Mouse (Mus musculus): Measurements from ENCODE around the gene Lman2l. TPM values are rescaled to one million over a fixed set of nuclear protein-coding genes. Genes with fewer than 3 reads are reported as not detected.

Gene Lman2l
- total and polyA plus RNA-seq, 3 experiments, result 8.5 to 19.1 (median 8.8) TPM

DNA sequence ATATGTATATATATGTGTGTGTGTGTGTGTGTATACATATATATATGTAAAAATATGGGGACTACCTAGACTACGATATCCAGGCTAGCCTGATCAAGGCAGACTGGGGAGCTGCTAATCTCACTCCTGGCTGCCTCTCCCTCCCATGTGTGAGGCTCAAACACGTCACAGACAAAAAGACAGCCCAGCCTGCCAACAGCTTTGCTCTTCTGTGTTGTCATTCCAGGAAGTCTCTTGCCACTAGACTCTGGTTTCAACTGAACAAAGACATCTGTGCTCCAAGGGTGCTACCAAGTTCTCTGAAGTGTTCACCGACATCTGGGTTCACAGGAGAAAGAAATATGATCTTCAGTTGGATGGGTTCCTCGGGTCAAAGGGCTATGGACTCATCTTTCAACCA, 10.0 kb downstream of the Lman2l start:
- DNase-seq (ENCODE audit: extremely low read depth), result no peak
- Histone ChIP-seq H3K79me2 (replicated peaks; ENCODE audit: control insufficient read depth, extremely low read depth, insufficient read depth, poor library complexity, severe bottlenecking) (no peaks in the 10 kb centered on the region), H3K27me3 (replicated peaks) (no peaks in the 10 kb centered on the region), H3K4me2 (ENCODE audit: insufficient read depth, low read depth, poor library complexity, severe bottlenecking) (no peak overlapping the region), H3K4me3 (replicated peaks in 1 of 3; ENCODE audit: low read depth in 2 of 3, low read length in 2 of 3, poor library complexity in 1 of 3) (no peak overlapping the region), H3K9me3 (replicated peaks; ENCODE audit: low read length) (no peaks in the 10 kb centered on the region), H3K36me3 (replicated peaks in 1 of 2; ENCODE audit: control insufficient read depth in 1 of 2, insufficient read depth in 1 of 2, low read length in 1 of 2) (peaks cover 63 to 95% of the 10 kb centered on the region in 2 experiments), H3K4me1 (ENCODE audit: control insufficient read depth in 1 of 2, insufficient read depth in 2 of 2) (no peaks in the 10 kb centered on the region), H3K9ac (ENCODE audit: insufficient read depth, low read depth) (no peak overlapping the region), H3K27ac (ENCODE audit: insufficient read depth, low read depth) (no peak overlapping the region)
- no peak for TF ChIP-seq MXI1 (IDR thresholded peaks at IDR 0.05; ENCODE audit: low read depth, low read length)
- no peak for TF ChIP-seq E2F4 (IDR thresholded peaks at IDR 0.05; ENCODE audit: insufficient replicate concordance, low read depth, low read length)
- dilution Hi-C loops (cut with MboI; ENCODE audit: extremely low pct_ligation_motif_present, extremely low pct_unique_long_range_greater_than_20kb, low sequenced_read_pairs), result no loop called here
- in situ Hi-C loops (cut with MboI; ENCODE audit: low pct_ligation_motif_present, low pct_unique_long_range_greater_than_20kb, low sequenced_read_pairs), result no loop called here

DNA sequence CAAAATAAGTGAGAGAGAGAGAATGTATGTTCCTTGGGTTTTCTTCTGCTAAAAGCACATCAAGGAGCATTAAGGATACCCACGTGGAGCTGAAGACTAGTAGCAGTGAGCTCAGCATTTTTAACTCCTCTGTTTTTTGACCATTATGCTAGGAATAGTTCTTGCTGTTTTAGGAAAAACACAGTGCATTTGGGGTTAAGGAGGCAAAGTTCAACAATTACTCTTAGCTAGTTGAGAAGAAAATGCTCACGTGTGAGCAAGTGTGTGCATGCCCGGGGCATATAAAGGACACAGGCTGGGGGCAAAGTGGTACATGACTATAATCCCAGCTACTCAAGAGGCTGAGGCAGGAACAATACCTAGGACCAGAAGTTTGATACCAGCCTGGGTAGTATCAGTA, 11.5 kb downstream of the Lman2l start:
- H3K27me3 ChIP-seq (replicated peaks), result no peaks in the 10 kb centered on the region
- in situ Hi-C loops (cut with MboI; ENCODE audit: low pct_ligation_motif_present, low pct_unique_long_range_greater_than_20kb, low sequenced_read_pairs), result no loop called here
- dilution Hi-C loops (cut with MboI; ENCODE audit: extremely low pct_ligation_motif_present, extremely low pct_unique_long_range_greater_than_20kb, low sequenced_read_pairs), result no loop called here

DNA sequence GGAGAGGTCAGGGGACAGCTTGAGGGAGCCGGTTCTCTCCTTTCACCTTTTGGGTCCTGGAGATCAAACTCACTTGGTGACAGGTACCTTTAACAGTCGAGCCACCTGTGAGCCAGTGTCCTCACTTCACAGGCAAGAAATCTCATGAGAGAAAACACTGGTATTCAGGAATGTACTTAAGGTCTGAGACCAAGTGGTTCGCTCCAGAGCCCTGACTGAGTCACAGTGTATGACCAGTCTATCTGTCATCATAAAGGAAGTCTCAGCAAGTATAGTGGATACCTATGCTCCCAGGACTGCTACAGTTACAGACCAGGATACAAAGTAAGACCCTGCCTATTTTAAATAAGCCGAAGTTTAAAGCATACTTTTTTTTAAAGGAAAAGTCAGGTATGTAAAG, 12.1 kb downstream of the Lman2l start:
- Histone ChIP-seq H3K9me3 (replicated peaks; ENCODE audit: low read length) (no peaks in the 10 kb centered on the region), H3K4me1 (ENCODE audit: control insufficient read depth in 1 of 2, insufficient read depth in 2 of 2) (no peaks in the 10 kb centered on the region), H3K9ac (ENCODE audit: insufficient read depth, low read depth) (no peak overlapping the region), H3K27me3 (replicated peaks) (no peaks in the 10 kb centered on the region), H3K4me2 (ENCODE audit: insufficient read depth, low read depth, poor library complexity, severe bottlenecking) (no peak overlapping the region), H3K4me3 (replicated peaks in 1 of 3; ENCODE audit: low read depth in 2 of 3, low read length in 2 of 3, poor library complexity in 1 of 3) (no peak overlapping the region), H3K79me2 (replicated peaks; ENCODE audit: control insufficient read depth, extremely low read depth, insufficient read depth, poor library complexity, severe bottlenecking) (no peaks in the 10 kb centered on the region), H3K27ac (ENCODE audit: insufficient read depth, low read depth) (no peak overlapping the region), H3K36me3 (replicated peaks in 1 of 2; ENCODE audit: control insufficient read depth in 1 of 2, insufficient read depth in 1 of 2, low read length in 1 of 2) (peaks cover 64 to 96% of the 10 kb centered on the region in 2 experiments)
- in situ Hi-C loops (cut with MboI; ENCODE audit: low pct_ligation_motif_present, low pct_unique_long_range_greater_than_20kb, low sequenced_read_pairs), result no loop called here
- no peak for TF ChIP-seq JUND (conservative IDR thresholded peaks at IDR 0.05; ENCODE audit: low read depth, low read length)
- no peak for TF ChIP-seq EP300 (IDR thresholded peaks at IDR 0.05; ENCODE audit: low read length)
- TF ChIP-seq ZMIZ1 (IDR thresholded peaks at IDR 0.05; ENCODE audit: low read depth, low read length), result no peak
- TF ChIP-seq CHD1 (IDR thresholded peaks at IDR 0.05; ENCODE audit: low read depth, low read length), result no peak
- TF ChIP-seq KAT2A (IDR thresholded peaks at IDR 0.05; ENCODE audit: insufficient replicate concordance, low read length), result no peak
- no peak for TF ChIP-seq UBTF (IDR thresholded peaks at IDR 0.05; ENCODE audit: low read depth, low read length)
- no peak for TF ChIP-seq BHLHE40 (IDR thresholded peaks at IDR 0.05; ENCODE audit: low read depth, low read length)
- no peak for DNase-seq (ENCODE audit: extremely low read depth)
- dilution Hi-C loops (cut with MboI; ENCODE audit: extremely low pct_ligation_motif_present, extremely low pct_unique_long_range_greater_than_20kb, low sequenced_read_pairs), result no loop called here

More for the DNA sequence above, 11.5 kb downstream of the Lman2l start:
- H3K9me3 ChIP-seq (replicated peaks; ENCODE audit: low read length), result no peaks in the 10 kb centered on the region
- H3K9ac ChIP-seq (ENCODE audit: insufficient read depth, low read depth), result no peak overlapping the region
- no peak overlapping the region for H3K4me2 ChIP-seq (ENCODE audit: insufficient read depth, low read depth, poor library complexity, severe bottlenecking)
- no peaks in the 10 kb centered on the region for H3K4me1 ChIP-seq (ENCODE audit: control insufficient read depth in 1 of 2, insufficient read depth in 2 of 2)
- TF ChIP-seq SIN3A (IDR thresholded peaks at IDR 0.05; ENCODE audit: low read length) (no peak), GABPA (IDR thresholded peaks at IDR 0.05; ENCODE audit: insufficient replicate concordance, low read depth, low read length) (no peak), CHD2 (IDR thresholded peaks at IDR 0.05; ENCODE audit: low read length) (no peak), ZC3H11A (IDR thresholded peaks at IDR 0.05; ENCODE audit: low read depth, low read length) (no peak), UBTF (IDR thresholded peaks at IDR 0.05; ENCODE audit: low read depth, low read length) (no peak), KAT2A (IDR thresholded peaks at IDR 0.05; ENCODE audit: insufficient replicate concordance, low read length) (no peak), USF2 (conservative IDR thresholded peaks at IDR 0.05; ENCODE audit: low read depth, low read length) (no peak), ZMIZ1 (IDR thresholded peaks at IDR 0.05; ENCODE audit: low read depth, low read length) (no peak), POLR2AphosphoS2 (IDR thresholded peaks at IDR 0.05; ENCODE audit: low read depth, low read length) (no peak), EP300 (IDR thresholded peaks at IDR 0.05; ENCODE audit: low read length) (no peak), USF1 (IDR thresholded peaks at IDR 0.05; ENCODE audit: low read depth, low read length) (no peak), RCOR1 (conservative IDR thresholded peaks at IDR 0.05; ENCODE audit: low read depth, low read length) (no peak), MAZ (IDR thresholded peaks at IDR 0.05; ENCODE audit: low read depth, low read length) (no peak), MEF2A (IDR thresholded peaks at IDR 0.05; ENCODE audit: borderline replicate concordance, low read depth, low read length) (no peak), JUND (conservative IDR thresholded peaks at IDR 0.05; ENCODE audit: low read depth, low read length) (no peak), MXI1 (IDR thresholded peaks at IDR 0.05; ENCODE audit: low read depth, low read length) (no peak), MAFK (IDR thresholded peaks at IDR 0.05; ENCODE audit: insufficient replicate concordance, low read length) (no peak)
- DNase-seq (ENCODE audit: extremely low read depth), result no peak
- H3K79me2 ChIP-seq (replicated peaks; ENCODE audit: control insufficient read depth, extremely low read depth, insufficient read depth, poor library complexity, severe bottlenecking), result no peaks in the 10 kb centered on the region
- no peak overlapping the region for H3K27ac ChIP-seq (ENCODE audit: insufficient read depth, low read depth)
- peaks cover 60 to 96% of the 10 kb centered on the region in 2 experiments for H3K36me3 ChIP-seq (replicated peaks in 1 of 2; ENCODE audit: control insufficient read depth in 1 of 2, insufficient read depth in 1 of 2, low read length in 1 of 2)
- no peak overlapping the region for H3K4me3 ChIP-seq (replicated peaks in 1 of 3; ENCODE audit: low read depth in 2 of 3, low read length in 2 of 3, poor library complexity in 1 of 3)
